In the genomic region with DNA sequence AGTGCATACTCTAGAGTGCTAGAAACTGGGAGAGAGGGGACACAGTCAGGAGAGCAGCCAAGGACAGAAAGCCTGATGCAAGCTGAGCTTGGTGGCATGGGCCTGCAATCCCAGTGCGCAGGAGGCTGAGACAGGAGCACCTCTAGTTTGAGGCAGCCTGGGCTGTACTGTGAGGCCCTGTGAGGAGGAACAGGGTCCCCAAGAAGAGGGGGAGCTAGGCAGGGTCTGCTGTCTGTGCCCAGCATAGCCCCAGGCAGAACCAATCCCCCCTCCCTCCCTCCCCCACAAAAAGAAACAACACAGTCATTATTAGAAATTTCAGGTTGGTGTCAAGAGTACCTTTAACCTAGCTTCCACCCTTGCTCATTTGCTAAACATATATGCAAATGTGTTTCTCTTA, we compare ENCODE assay signal across 14 mouse cellular contexts. TPM values are rescaled to one million over a fixed set of nuclear protein-coding genes. Genes with fewer than 3 reads are reported as not detected.
DNase-seq lines count a peak whose midpoint lies in the region; ATAC-seq lines count a peak whose summit lies in the region.
"Had no signal": no experiment of that assay in that cellular context is flagged by ENCODE, and none has a peak within 500 bp of the region (broad histone marks: within the 10 kb centered on the region; RNA-seq: fewer than 3 reads in every experiment).

No protein-coding gene starts in this region.

- peak overlapping the region; percentile 92 for H3K27ac ChIP-seq in hindbrain, embryonic 11.5 days (ENCODE audit: low read depth, low read length)
- H3K27ac ChIP-seq in hindbrain, embryonic 16.5 days (ENCODE audit: low read depth, low read length) = no peak overlapping the region
- H3K27ac ChIP-seq in embryonic facial prominence, embryonic 13.5 days = no peak overlapping the region
- peak overlapping the region; percentile 86 for H3K27ac ChIP-seq in hindbrain, embryonic 13.5 days
- H3K27ac ChIP-seq in neural tube, embryonic 12.5 days = peak overlapping the region; percentile 82; the same call in 1 of the 2 replicates
- H3K27ac ChIP-seq: limb, embryonic 13.5 days had no signal

- 84% methylated on average over 1 of the region's 1 CpGs for WGBS in hindbrain, embryonic 11.5 days
- WGBS in hindbrain, embryonic 16.5 days = 73% methylated on average over 1 of the region's 1 CpGs
- WGBS in embryonic facial prominence, embryonic 13.5 days = 91% methylated on average over 1 of the region's 1 CpGs
- 55% methylated on average over 1 of the region's 1 CpGs for WGBS in hindbrain, embryonic 13.5 days
- 95% methylated on average over 1 of the region's 1 CpGs for WGBS in neural tube, embryonic 12.5 days

- ATAC-seq in hindbrain, embryonic 11.5 days (ENCODE audit: low FRiP score) = peak; percentile 62
- ATAC-seq in hindbrain, embryonic 16.5 days = no peak
- ATAC-seq in embryonic facial prominence, embryonic 13.5 days (ENCODE audit: insufficient number of reproducible peaks, insufficient read depth, low FRiP score, low TSS enrichment, low read depth) = no peak
- peak; percentile 37; the same call in 1 of the 2 replicates for ATAC-seq in hindbrain, embryonic 13.5 days (ENCODE audit: low FRiP score)
- ATAC-seq in neural tube, embryonic 12.5 days (ENCODE audit: low FRiP score, low read depth) = peak; percentile 54
- ATAC-seq in CD4-positive, CD25-positive, alpha-beta regulatory T cell, adult 4 months = no peak

- DNase-seq in hindbrain, embryonic 11.5 days (ENCODE audit: low spot score) = peak; percentile 37
- DNase-seq in urinary bladder, postnatal 4 days (ENCODE audit: low spot score in 2 of 2) = no peak
- DNase-seq in left cerebral cortex, adult 8-10 months (ENCODE audit: low spot score in 2 of 2) = no peak
- DNase-seq: gastrocnemius, postnatal 36 days; kidney, adult 11 months; lung, adult 2 months had no signal

- no peaks in the 10 kb centered on the region for H3K36me3 ChIP-seq in hindbrain, embryonic 11.5 days (ENCODE audit: control insufficient read depth, insufficient read depth, low read length)
- H3K36me3 ChIP-seq in hindbrain, embryonic 16.5 days (ENCODE audit: control insufficient read depth, insufficient read depth, low read length) = no peaks in the 10 kb centered on the region
- H3K36me3 ChIP-seq in embryonic facial prominence, embryonic 13.5 days = no peaks in the 10 kb centered on the region
- H3K36me3 ChIP-seq in hindbrain, embryonic 13.5 days = no peaks in the 10 kb centered on the region
- H3K36me3 ChIP-seq in neural tube, embryonic 12.5 days = no peaks in the 10 kb centered on the region; the same call in 1 of the 2 replicates
- H3K36me3 ChIP-seq: limb, embryonic 13.5 days had no signal

- no peaks in the 10 kb centered on the region for H3K27me3 ChIP-seq in hindbrain, embryonic 11.5 days (ENCODE audit: control insufficient read depth, insufficient read depth, low read length)
- H3K27me3 ChIP-seq in hindbrain, embryonic 16.5 days (replicated peaks; ENCODE audit: control insufficient read depth, insufficient read depth, low read length) = no peaks in the 10 kb centered on the region
- H3K27me3 ChIP-seq in embryonic facial prominence, embryonic 13.5 days = no peaks in the 10 kb centered on the region
- no peaks in the 10 kb centered on the region for H3K27me3 ChIP-seq in hindbrain, embryonic 13.5 days
- no peaks in the 10 kb centered on the region for H3K27me3 ChIP-seq in neural tube, embryonic 12.5 days (replicated peaks)
- H3K27me3 ChIP-seq: CH12.LX; limb, embryonic 13.5 days had no signal

- peak overlapping the region; percentile 34 for H3K4me2 ChIP-seq in hindbrain, embryonic 11.5 days (replicated peaks; ENCODE audit: low read depth, low read length)
- no peak overlapping the region for H3K4me2 ChIP-seq in hindbrain, embryonic 16.5 days (ENCODE audit: low read length)
- 0 out of 2 replicates have a peak overlapping the region, but pooled peaks have one; percentile 38 for H3K4me2 ChIP-seq in embryonic facial prominence, embryonic 13.5 days
- H3K4me2 ChIP-seq in hindbrain, embryonic 13.5 days = peak overlapping the region; percentile 42
- peak overlapping the region; percentile 48 for H3K4me2 ChIP-seq in neural tube, embryonic 12.5 days (replicated peaks)
- H3K4me2 ChIP-seq: limb, embryonic 13.5 days had no signal

- H3K9ac ChIP-seq in hindbrain, embryonic 11.5 days (ENCODE audit: low read depth, low read length) = peak overlapping the region; percentile 40; the same call in 1 of the 2 replicates
- no peak overlapping the region for H3K9ac ChIP-seq in hindbrain, embryonic 16.5 days (ENCODE audit: low read depth, low read length)
- no peak overlapping the region for H3K9ac ChIP-seq in embryonic facial prominence, embryonic 13.5 days
- H3K9ac ChIP-seq in hindbrain, embryonic 13.5 days = peak overlapping the region; percentile 60
- H3K9ac ChIP-seq in neural tube, embryonic 12.5 days = peak overlapping the region; percentile 33; the same call in 1 of the 2 replicates
- H3K9ac ChIP-seq: limb, embryonic 13.5 days had no signal

- H3K9me3 ChIP-seq in hindbrain, embryonic 11.5 days (ENCODE audit: control insufficient read depth, low read length) = no peaks in the 10 kb centered on the region
- no peaks in the 10 kb centered on the region for H3K9me3 ChIP-seq in hindbrain, embryonic 16.5 days (ENCODE audit: control insufficient read depth, low read length)
- no peaks in the 10 kb centered on the region for H3K9me3 ChIP-seq in embryonic facial prominence, embryonic 13.5 days
- H3K9me3 ChIP-seq in hindbrain, embryonic 13.5 days = no peaks in the 10 kb centered on the region
- no peaks in the 10 kb centered on the region for H3K9me3 ChIP-seq in neural tube, embryonic 12.5 days
- H3K9me3 ChIP-seq: limb, embryonic 13.5 days; megakaryocyte, embryonic 14.5 days had no signal

- peak overlapping the region; percentile 16; the same call in 1 of the 2 replicates for H3K4me3 ChIP-seq in hindbrain, embryonic 11.5 days (ENCODE audit: low read depth, low read length)
- H3K4me3 ChIP-seq in hindbrain, embryonic 16.5 days (ENCODE audit: low read length) = no peak overlapping the region
- no peak overlapping the region for H3K4me3 ChIP-seq in embryonic facial prominence, embryonic 13.5 days
- H3K4me3 ChIP-seq in hindbrain, embryonic 13.5 days = peak overlapping the region; percentile 18; the same call in 1 of the 2 replicates
- no peak overlapping the region for H3K4me3 ChIP-seq in neural tube, embryonic 12.5 days
- H3K4me3 ChIP-seq: limb, embryonic 13.5 days; megakaryocyte, embryonic 14.5 days had no signal

- H3K4me1 ChIP-seq in hindbrain, embryonic 11.5 days (replicated peaks; ENCODE audit: control insufficient read depth, insufficient read depth, low read length) = peaks cover 11% of the 10 kb centered on the region
- peaks cover 11% of the 10 kb centered on the region for H3K4me1 ChIP-seq in hindbrain, embryonic 16.5 days (ENCODE audit: control insufficient read depth, insufficient read depth, low read depth, low read length)
- H3K4me1 ChIP-seq in embryonic facial prominence, embryonic 13.5 days = peaks cover 17% of the 10 kb centered on the region
- peaks cover 36% of the 10 kb centered on the region for H3K4me1 ChIP-seq in hindbrain, embryonic 13.5 days (replicated peaks)
- H3K4me1 ChIP-seq in neural tube, embryonic 12.5 days = peaks cover 44% of the 10 kb centered on the region
- H3K4me1 ChIP-seq: limb, embryonic 13.5 days had no signal

RNA-seq across cellular contexts. Expression of gene Ankrd6, which starts 27.8 kb away (rescaled TPM):
- polyA plus RNA-seq in hindbrain, embryonic 11.5 days (2014; fragmentation: Nextera tagmentation; extraction: Ambion mirVana) = 22.4 and 27.4 TPM in 2 replicates
- 22.2 and 27.1 TPM in 2 replicates for polyA plus RNA-seq in hindbrain, embryonic 16.5 days (2015; fragmentation: Nextera tagmentation; extraction: Ambion mirVana)
- polyA plus RNA-seq in embryonic facial prominence, embryonic 13.5 days (2015; fragmentation: Nextera tagmentation; extraction: Ambion mirVana) = 12.1 and 14.6 TPM in 2 replicates
- polyA plus RNA-seq in hindbrain, embryonic 13.5 days (2015; fragmentation: Nextera tagmentation; extraction: Ambion mirVana) = 19.0 and 22.4 TPM in 2 replicates
- polyA plus RNA-seq in neural tube, embryonic 12.5 days (2016; fragmentation: Nextera tagmentation; extraction: Ambion mirVana) = 23.4 and 26.5 TPM in 2 replicates
- total RNA-seq in left cerebral cortex, adult 8-10 months (2022) = 10 to 100 TPM; 40.6 to 48.4 (median 40.7) TPM
- 1 to 10 TPM; 2.2 TPM for polyA plus RNA-seq in CD4-positive, CD25-positive, alpha-beta regulatory T cell, adult 4 months (2017; shearing (Covaris generic))

RNA-seq across cellular contexts. Expression of gene Rragd, which starts 60.0 kb away (rescaled TPM):
- polyA plus RNA-seq in hindbrain, embryonic 11.5 days (2014; fragmentation: Nextera tagmentation; extraction: Ambion mirVana) = 36.6 and 53.5 TPM in 2 replicates
- 31.1 and 31.3 TPM in 2 replicates for polyA plus RNA-seq in hindbrain, embryonic 16.5 days (2015; fragmentation: Nextera tagmentation; extraction: Ambion mirVana)
- polyA plus RNA-seq in embryonic facial prominence, embryonic 13.5 days (2015; fragmentation: Nextera tagmentation; extraction: Ambion mirVana) = 8.2 and 9.9 TPM in 2 replicates
- 30.6 and 36.2 TPM in 2 replicates for polyA plus RNA-seq in hindbrain, embryonic 13.5 days (2015; fragmentation: Nextera tagmentation; extraction: Ambion mirVana)
- 41.0 and 42.8 TPM in 2 replicates for polyA plus RNA-seq in neural tube, embryonic 12.5 days (2016; fragmentation: Nextera tagmentation; extraction: Ambion mirVana)
- total RNA-seq in left cerebral cortex, adult 8-10 months (2022) = 100 to 1,000 TPM in 2 of 4 experiments, 10 to 100 TPM in 2; 95.8 to 117 (median 104) TPM
- polyA plus RNA-seq in CD4-positive, CD25-positive, alpha-beta regulatory T cell, adult 4 months (2017; shearing (Covaris generic)) = 1 to 10 TPM; 4.7 to 6.2 TPM

Comparison
In these comparisons a context has a peak if more than half of its experiments do, and no peak if none do; other contexts are left out.
1. ATAC-seq: peak in hindbrain, embryonic 11.5 days (single experiment), hindbrain, embryonic 13.5 days (single experiment) and neural tube, embryonic 12.5 days (single experiment); none in hindbrain, embryonic 16.5 days (single experiment), embryonic facial prominence, embryonic 13.5 days (single experiment) and CD4-positive, CD25-positive, alpha-beta regulatory T cell, adult 4 months (single experiment).
2. H3K27ac ChIP-seq: peak in hindbrain, embryonic 11.5 days (single experiment), hindbrain, embryonic 13.5 days (single experiment) and neural tube, embryonic 12.5 days (single experiment); none in hindbrain, embryonic 16.5 days (single experiment) and embryonic facial prominence, embryonic 13.5 days (single experiment).
3. H3K4me3 ChIP-seq: peak in hindbrain, embryonic 11.5 days (single experiment) and hindbrain, embryonic 13.5 days (single experiment); none in hindbrain, embryonic 16.5 days (single experiment), embryonic facial prominence, embryonic 13.5 days (single experiment) and neural tube, embryonic 12.5 days (single experiment).
4. H3K9ac ChIP-seq: peak in hindbrain, embryonic 11.5 days (single experiment), hindbrain, embryonic 13.5 days (single experiment) and neural tube, embryonic 12.5 days (single experiment); none in hindbrain, embryonic 16.5 days (single experiment) and embryonic facial prominence, embryonic 13.5 days (single experiment).